Mouse (Mus musculus) lung, postnatal 14 days (tissue): ENCODE measurements around the gene Cactin.

ENCODE experiments used
- DNase-seq: peaks from one replicate; pipeline ENCODE4 v3.0.0; 2021

Cactin gene

DNA sequence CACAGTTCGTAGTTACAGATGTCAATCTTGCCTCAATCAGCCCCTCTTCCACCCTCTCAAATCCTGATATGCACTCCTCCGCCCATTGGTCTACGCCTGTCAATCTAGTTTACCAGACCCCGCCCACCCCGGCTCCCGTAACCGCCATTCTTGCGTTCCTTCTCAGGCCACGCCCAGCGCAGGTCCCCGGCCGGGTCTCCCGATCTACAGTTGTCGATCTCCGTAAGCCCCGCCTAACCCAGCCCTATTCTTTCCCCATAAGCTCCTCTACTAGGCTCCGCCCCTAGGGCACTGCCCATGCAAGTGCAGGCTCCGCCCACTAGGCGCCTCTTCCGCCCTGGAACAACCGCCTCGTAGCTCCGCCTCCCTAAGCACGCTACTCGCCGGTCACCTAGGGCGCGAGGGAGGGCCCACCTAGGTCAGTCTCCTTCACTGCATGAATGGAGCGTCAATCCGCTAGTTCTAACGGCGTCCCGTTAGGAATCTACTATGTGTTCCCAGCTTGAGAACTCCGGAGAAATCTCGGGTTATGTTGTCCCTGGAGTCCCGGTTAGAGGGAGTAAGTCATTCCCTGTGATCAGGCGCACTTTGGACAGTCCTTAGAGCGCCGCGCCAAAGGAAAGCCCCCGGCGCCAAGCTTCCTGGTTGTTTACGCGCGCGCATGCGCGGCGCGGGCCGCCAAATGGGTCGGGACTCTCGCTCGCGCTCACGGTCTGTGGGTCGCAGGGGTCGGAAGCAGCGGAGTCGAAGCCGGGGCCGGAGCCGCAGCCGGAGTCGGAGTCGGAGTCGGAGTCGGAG, at the start of gene Cactin:
Gene Cactin (plus strand): TSS at position 554 of the 798 bp plus-strand sequence.
- peak; percentile 100 for DNase-seq

GRCm38 (mm10) chr10:81272356-81272755, 48.5 kb upstream of the Cactin start:
- DNase-seq: no peak

DNA sequence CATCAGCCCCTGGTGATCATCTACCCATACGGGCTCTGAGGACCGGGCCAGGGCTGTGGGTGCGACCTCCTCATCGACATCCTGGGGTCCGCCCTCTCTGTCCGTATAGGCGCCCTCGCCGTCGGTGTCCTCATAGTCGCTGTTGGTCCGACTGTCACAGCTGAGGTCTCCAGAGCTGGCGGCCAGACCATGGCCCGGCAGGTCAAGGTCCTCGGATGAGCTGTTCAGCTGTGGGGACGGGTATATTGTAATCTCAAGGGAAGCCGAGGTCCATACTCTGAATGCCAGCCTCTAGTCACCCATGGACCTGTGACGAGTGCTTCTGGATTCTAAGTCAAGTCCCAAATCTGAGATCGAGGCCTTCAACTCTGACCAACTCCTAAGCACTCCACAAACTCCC, 47.1 kb upstream of the Cactin start:
- DNase-seq: no peak

- DNase-seq: no peak
Observed at GRCm38 (mm10) chr10:81277676-81278075, 43.2 kb upstream of the Cactin start.

GRCm38 (mm10) chr10:81279496-81279895, 41.4 kb upstream of the Cactin start:
- DNase-seq: peak; percentile 42

DNA sequence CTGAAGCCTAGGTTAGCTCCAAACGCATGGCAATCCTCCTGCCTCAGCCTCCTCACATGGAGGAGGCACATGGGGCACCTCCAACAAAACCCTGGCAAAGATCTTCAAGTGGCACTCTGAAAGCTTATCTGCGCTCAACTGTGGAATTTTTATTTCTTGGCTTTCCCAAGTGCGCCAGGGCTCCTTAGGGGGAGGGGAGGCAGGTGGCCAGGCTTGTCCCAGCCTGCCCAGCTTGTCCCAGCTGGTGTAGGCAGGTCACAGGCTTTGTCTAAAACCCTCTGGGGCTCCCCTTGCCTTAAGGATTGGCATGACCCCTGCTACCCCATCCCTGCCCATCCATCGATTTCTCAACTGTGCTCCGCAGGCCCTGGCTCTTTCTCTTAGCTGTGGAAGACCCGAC, 36.7 kb upstream of the Cactin start:
- no peak for DNase-seq

- DNase-seq: peak; percentile 54
Observed at GRCm38 (mm10) chr10:81284719-81285118, 36.2 kb upstream of the Cactin start.

DNA sequence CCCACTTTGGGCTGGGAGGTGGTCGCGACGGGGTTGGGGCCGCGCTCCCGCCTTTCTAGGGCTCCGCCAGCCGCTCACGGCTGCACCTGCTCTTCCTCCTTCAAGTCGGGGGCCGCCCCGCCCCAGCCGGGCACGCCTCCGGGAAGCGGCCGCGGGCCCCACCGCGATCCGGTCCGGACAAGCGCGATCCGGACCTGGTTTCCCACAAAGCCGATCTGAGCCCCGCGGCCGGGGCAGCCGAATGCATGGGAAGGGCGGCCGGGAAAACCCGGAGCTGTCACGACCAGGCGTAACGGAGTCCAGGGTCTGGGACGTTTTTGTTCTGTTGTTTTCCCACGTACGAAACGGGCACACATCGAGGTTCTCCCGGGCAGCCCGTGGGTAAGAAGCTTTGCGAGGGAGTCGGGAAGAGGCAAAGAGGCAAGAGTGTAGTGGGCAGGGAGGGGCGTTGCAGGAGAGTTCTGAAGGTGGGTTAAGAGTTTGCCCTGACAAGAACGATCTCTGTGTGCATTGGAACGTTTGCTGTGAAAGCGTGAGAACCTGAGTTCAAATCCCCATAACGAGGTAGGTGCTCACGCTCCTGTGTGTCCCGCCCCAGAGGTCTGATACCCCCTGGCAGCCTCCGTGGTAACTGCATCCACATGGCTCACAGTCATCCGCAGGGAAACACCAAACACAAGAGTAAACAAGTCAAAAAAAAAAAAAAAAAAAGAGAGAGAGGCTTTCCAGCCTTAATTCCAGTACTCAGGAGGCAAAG, 35.0 kb upstream of the Cactin start:
- peak; percentile 95 for DNase-seq

- DNase-seq: peak; percentile 28
Observed at GRCm38 (mm10) chr10:81286586-81286985, 34.3 kb upstream of the Cactin start.

- DNase-seq: peak; percentile 70
Observed at GRCm38 (mm10) chr10:81287513-81288157, 33.3 kb upstream of the Cactin start.

- peak; percentile 70 for DNase-seq
Observed at GRCm38 (mm10) chr10:81288601-81289000, 32.3 kb upstream of the Cactin start.

DNA sequence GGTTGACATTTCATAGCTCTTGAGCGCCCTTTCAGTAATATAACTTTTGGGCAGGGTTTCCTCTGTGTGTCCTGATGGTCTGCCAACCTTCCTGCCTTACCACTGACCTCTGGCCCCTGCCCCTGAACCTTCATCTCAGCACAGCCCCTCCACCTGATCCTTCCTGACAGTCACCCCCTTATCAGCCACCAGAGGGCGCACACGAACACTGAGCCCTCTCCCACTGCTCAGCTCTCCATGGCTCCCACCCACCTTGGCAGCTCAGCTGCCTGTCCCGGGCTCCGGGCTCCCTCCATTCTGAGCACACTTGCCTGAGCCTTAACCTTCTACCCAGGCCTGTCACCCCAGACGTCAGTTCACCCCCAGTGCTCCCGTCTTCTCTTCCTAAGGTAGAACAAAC, 31.6 kb upstream of the Cactin start:
- DNase-seq: peak; percentile 75

- peak; percentile 37 for DNase-seq
Observed at GRCm38 (mm10) chr10:81289811-81290210, 31.1 kb upstream of the Cactin start.

DNA sequence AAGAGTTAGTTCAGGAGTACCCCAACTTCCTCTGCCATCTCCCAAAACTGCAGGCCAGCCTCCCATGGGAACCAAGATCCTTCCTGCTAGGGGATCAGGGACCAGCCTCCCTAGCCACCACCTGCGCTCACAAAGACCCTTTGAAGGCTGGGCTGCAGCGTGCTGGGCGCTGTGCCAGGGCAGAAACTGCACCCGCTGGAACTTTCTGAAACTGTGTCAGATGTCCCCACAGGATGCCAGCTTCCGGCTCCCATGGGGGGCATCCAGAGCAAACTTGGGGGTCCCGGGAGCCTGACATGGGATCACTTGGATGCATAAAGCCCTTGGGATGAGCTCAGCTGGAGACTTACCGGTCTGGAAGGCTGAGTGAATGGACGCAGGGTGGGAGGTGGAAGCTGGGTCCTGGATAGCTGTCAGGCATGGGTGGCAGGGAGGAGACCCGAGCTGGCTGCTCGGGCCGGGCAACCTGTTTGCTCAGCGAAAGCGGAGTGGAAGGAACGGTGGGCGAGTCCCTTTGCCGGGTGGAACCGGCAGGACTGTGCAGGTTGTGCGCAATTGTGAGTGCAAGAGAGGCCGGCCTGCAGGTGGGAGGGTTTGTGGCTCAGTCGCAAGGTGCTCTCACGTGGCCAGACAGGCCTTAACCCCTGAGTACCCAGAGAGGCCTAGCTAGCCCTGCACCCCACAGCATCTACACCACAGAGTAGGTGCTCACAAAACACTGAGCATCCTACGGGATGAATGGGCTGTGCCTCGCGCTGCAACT, 30.0 kb upstream of the Cactin start:
- peak; percentile 39 for DNase-seq

DNA sequence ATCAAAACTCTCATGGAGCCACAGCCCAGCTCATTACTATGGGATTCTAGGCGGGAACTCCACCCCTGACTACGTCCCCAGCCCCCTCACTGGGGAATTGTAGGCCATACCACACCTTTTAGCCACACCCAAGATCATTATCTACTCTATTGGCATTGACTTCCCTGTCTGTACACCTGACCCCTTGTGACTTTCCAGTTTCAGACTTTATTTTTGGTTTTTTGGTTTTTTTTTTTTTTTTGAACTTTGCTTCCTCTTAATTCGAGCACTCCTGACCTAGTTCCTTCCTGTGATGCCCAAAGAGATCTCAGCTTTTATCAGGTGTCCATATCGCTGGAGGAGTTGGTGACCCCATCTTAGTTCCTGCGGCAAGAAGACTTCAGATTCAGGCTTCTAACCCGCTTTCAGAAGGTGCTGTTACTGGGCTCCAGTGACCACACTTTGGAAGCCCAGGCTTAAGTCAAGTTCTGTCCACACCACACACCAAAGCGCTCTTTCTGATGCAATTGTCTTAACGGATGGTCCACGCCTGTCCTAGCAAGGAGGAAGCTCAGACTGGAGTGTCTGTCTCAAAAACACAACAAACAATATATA, 29.3 kb upstream of the Cactin start, which contains the start of gene Tjp3:
Gene Tjp3 (minus strand): TSS at position 71 of the 594 bp plus-strand sequence.
- no peak for DNase-seq

DNA sequence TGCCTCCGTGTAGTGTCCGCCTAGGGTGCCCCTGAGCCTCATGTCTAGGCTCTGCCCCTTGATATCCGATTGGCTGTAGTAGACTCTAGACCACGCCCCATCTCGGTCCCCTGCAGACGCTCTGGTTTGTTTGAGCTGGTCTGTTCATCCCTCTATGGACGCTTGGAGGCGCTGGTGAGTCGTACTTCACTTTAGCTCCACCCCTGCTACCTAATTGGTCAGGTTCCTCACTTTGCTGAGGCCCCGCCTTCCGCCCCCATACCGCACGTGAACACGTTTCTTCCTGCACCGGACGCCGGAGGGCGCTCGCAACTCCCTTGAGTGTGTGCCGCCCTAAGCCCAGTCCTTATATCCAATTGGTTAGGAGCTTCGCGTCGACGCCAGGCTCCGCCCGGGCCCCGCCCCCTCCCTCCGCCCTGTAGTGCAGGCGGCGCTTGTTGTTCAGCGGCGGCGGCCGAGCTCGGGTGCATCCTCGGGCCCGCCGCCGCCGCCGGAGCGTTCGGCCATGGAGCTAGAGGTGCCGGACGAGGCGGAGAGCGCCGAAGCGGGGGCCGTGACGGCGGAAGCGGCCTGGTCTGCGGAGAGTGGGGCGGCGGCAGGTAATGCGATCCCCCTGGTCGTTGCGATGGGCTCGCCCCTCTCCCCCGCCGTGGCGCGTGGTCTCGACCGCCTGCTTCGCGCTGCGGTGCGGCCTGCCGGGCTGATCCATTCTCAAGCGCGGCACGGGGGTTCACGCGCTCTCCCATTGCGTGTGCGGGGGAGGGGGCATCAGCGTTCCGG, 28.2 kb upstream of the Cactin start, which contains the start of gene Pip5k1c:
Gene Pip5k1c (plus strand): TSS at position 410 of the 780 bp plus-strand sequence.
- DNase-seq: peak; percentile 99

DNA sequence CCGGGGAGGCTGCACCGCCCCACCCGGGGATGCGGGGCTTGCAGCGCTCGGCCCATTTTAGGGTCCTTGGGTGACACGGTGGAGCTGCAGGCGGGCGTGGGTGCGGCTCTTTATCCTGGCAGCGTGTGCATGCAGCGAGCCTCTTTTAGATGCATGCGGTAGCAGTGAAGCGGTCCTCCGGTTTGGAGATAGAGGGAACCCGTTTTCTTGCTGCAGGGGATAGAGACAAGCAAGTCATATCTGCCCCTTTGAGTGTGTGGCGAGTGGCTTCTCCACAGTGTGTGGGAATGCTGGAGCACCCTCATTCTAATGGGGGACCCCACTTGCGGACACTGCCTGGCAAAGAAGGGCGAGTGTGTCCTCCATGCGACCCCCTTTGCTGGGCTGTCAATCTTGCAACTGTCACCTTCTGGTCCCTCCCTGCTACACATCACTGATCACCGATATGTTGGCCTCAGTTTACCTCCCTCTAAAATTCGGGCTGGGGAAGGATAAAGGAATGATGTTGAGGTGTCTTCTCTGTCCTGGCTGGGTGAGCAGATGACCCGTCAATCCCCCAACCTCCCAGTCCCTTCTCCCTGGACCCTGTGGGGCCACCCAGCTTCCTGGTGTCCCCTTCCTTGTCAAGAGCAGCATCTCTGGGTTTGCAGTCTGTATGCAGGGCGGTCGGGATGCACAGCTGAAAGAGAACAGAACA, 27.4 kb upstream of the Cactin start:
- no peak for DNase-seq

DNA sequence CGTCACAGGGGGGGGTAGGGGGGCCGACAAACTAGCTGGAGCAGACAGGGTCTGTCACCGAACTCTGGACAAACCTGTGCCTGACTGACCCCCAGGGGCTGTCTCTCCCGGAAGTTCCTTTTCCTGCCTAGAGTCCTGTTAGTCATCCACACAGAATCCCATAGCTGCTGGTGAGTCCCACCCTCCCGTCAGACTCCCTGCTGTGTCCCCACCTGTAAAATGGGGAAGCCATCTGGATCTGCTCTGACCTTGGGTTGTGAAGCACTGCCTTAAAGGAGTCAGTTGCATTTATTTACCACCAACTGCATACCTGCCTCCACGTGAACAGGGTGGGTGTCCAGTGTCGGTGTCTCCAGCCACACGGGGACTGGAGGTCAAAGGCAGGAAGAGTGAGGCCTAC, 26.5 kb upstream of the Cactin start:
- no peak for DNase-seq

DNA sequence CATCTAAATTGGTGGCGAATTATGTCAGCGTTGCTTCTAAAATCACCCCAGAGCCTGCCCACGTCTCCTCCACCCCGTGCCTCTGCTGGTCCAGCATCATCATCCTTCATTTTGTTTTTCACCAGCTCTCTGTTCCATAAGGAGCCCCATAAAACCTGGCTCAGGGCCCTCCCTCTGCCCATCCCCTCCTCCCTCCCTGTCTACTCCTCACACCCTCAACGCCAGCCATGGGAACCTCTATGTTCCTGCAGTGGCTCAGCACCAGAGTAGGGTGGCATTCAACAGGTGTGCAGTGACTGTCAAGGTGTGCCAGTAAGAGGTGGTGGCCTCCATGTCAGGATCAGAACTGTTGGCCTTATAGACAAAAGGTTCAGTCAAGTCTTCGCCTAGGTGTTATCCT, 25.7 kb upstream of the Cactin start:
- no peak for DNase-seq

DNA sequence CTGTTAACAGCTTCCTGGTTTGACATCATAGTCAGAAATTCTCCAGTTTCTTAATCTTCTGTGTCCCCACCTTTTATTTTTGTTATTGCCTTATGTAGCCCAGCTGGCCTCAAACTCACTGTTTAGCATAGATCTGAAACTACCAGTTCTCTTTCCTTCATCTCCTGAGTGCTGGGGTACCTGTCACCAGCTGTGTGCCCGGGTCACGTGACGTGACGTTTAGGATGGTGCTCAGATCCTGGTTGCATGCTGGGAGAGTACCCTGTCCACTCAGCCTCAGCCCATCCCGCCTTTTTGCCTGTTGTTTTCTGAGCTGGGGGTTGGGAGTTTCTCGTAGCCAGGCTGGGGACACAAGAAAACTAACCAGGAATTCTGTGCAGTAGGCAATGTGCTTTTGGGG, 23.7 kb upstream of the Cactin start:
- DNase-seq: no peak

GRCm38 (mm10) chr10:81297845-81298244, 23.1 kb upstream of the Cactin start:
- DNase-seq: peak; percentile 66
